23 mouse cellular contexts compared by ENCODE assay signal in genomic region chr5:139112418-139112817, GRCm38 (mm10). TPM values are rescaled to one million over a fixed set of nuclear protein-coding genes. Genes with fewer than 3 reads are reported as not detected.
A peak's percentile ranks its signal among the peaks of the same experiment; 100 is the strongest.
DNase-seq lines count a peak whose midpoint lies in the region; ATAC-seq and TF ChIP-seq lines count a peak whose summit lies in the region.
"Had no signal": no experiment of that assay in that cellular context is flagged by ENCODE, and none has a peak within 500 bp of the region (broad histone marks: within the 10 kb centered on the region; RNA-seq: fewer than 3 reads in every experiment).

No protein-coding gene starts in this region.

- no peak overlapping the region for H3K4me2 ChIP-seq in embryonic facial prominence, embryonic 12.5 days (replicated peaks)
- H3K4me2 ChIP-seq in forebrain, postnatal 0 days (ENCODE audit: low read depth), result no peak overlapping the region
- no peak overlapping the region for H3K4me2 ChIP-seq in midbrain, postnatal 0 days (ENCODE audit: low read depth, low read length, poor library complexity, severe bottlenecking)
- H3K4me2 ChIP-seq in midbrain, embryonic 14.5 days (ENCODE audit: low read length), result no peak overlapping the region
- H3K4me2 ChIP-seq: embryonic facial prominence, embryonic 15.5 days; heart, embryonic 11.5 days; hindbrain, embryonic 12.5 days; hindbrain, embryonic 15.5 days had no signal

- no peaks in the 10 kb centered on the region for H3K27me3 ChIP-seq in embryonic facial prominence, embryonic 12.5 days
- H3K27me3 ChIP-seq in embryonic facial prominence, embryonic 10.5 days (replicated peaks; ENCODE audit: low read depth, poor library complexity, severe bottlenecking), result no peaks in the 10 kb centered on the region
- no peaks in the 10 kb centered on the region for H3K27me3 ChIP-seq in forebrain, postnatal 0 days (ENCODE audit: insufficient read depth, low read length)
- H3K27me3 ChIP-seq in forebrain, embryonic 10.5 days (ENCODE audit: poor library complexity, severe bottlenecking), result no peaks in the 10 kb centered on the region
- no peaks in the 10 kb centered on the region for H3K27me3 ChIP-seq in midbrain, postnatal 0 days (ENCODE audit: insufficient read depth, low read length)
- no peaks in the 10 kb centered on the region for H3K27me3 ChIP-seq in midbrain, embryonic 14.5 days (ENCODE audit: control insufficient read depth, insufficient read depth, low read length)
- H3K27me3 ChIP-seq: embryonic facial prominence, embryonic 15.5 days; hindbrain, embryonic 12.5 days; hindbrain, embryonic 15.5 days had no signal

- WGBS in embryonic facial prominence, embryonic 12.5 days, result 75% methylated on average over 9 of the region's 9 CpGs
- WGBS in embryonic facial prominence, embryonic 10.5 days, result 86% methylated on average over 9 of the region's 9 CpGs
- 63% methylated on average over 9 of the region's 9 CpGs for WGBS in forebrain, postnatal 0 days
- 84% methylated on average over 9 of the region's 9 CpGs for WGBS in forebrain, embryonic 10.5 days
- WGBS in midbrain, postnatal 0 days, result 53% methylated on average over 9 of the region's 9 CpGs
- 51% methylated on average over 9 of the region's 9 CpGs for WGBS in midbrain, embryonic 14.5 days

- TF ChIP-seq CTCF in forebrain, postnatal 0 days (IDR thresholded peaks at IDR 0.05; ENCODE audit: low read depth), result no peak
- no peak for TF ChIP-seq CTCF in midbrain, postnatal 0 days (IDR thresholded peaks at IDR 0.05)

- no peak overlapping the region for H3K4me3 ChIP-seq in embryonic facial prominence, embryonic 12.5 days
- no peak overlapping the region for H3K4me3 ChIP-seq in embryonic facial prominence, embryonic 10.5 days
- H3K4me3 ChIP-seq in forebrain, postnatal 0 days (ENCODE audit: low read depth, low read length), result no peak overlapping the region
- no peak overlapping the region for H3K4me3 ChIP-seq in forebrain, embryonic 10.5 days
- H3K4me3 ChIP-seq in midbrain, postnatal 0 days (ENCODE audit: low read depth, low read length), result no peak overlapping the region
- no peak overlapping the region for H3K4me3 ChIP-seq in midbrain, embryonic 14.5 days (replicated peaks; ENCODE audit: low read depth, low read length)
- H3K4me3 ChIP-seq: embryonic facial prominence, embryonic 15.5 days; hindbrain, embryonic 12.5 days; hindbrain, embryonic 15.5 days had no signal

- DNase-seq in embryonic facial prominence, embryonic 10.5 days (ENCODE audit: low spot score), result no peak
- peak; percentile 20 for DNase-seq in forebrain, postnatal 0 days
- DNase-seq in forebrain, embryonic 10.5 days (ENCODE audit: extremely low spot score, low spot score), result no peak
- DNase-seq in midbrain, postnatal 0 days (ENCODE audit: low spot score), result no peak
- no peak for DNase-seq in midbrain, embryonic 14.5 days
- peak; percentile 52 for DNase-seq in brain, adult 2 months (ENCODE audit: low read depth, low spot score)
- DNase-seq in gastrocnemius, postnatal 10 days, result no peak
- DNase-seq: adrenal gland, adult 2 months; adrenal gland, postnatal 14 days; cerebellum, adult 11-12 months; cerebellum, adult 8-10 months; cerebellum, postnatal 36 days; embryo, embryonic 11 days; gastrocnemius, postnatal 14 days; heart, adult 11 months had no signal

- H3K36me3 ChIP-seq in embryonic facial prominence, embryonic 12.5 days, result no peaks in the 10 kb centered on the region
- H3K36me3 ChIP-seq in embryonic facial prominence, embryonic 10.5 days (replicated peaks), result no peaks in the 10 kb centered on the region
- H3K36me3 ChIP-seq in forebrain, postnatal 0 days (ENCODE audit: insufficient read depth), result 0 out of 2 replicates have a peak, but pooled peaks cover 12% of the 10 kb centered on the region
- H3K36me3 ChIP-seq in forebrain, embryonic 10.5 days (replicated peaks), result no peaks in the 10 kb centered on the region
- H3K36me3 ChIP-seq in midbrain, postnatal 0 days (ENCODE audit: insufficient read depth, low read length), result peaks cover 15% of the 10 kb centered on the region
- peaks cover 15% of the 10 kb centered on the region for H3K36me3 ChIP-seq in midbrain, embryonic 14.5 days (ENCODE audit: control insufficient read depth, insufficient read depth, low read length)
- H3K36me3 ChIP-seq: embryonic facial prominence, embryonic 15.5 days had no signal

- no peak overlapping the region for H3K9ac ChIP-seq in embryonic facial prominence, embryonic 12.5 days
- no peak overlapping the region for H3K9ac ChIP-seq in forebrain, postnatal 0 days
- no peak overlapping the region for H3K9ac ChIP-seq in midbrain, postnatal 0 days (replicated peaks; ENCODE audit: low read length, poor library complexity, severe bottlenecking)
- no peak overlapping the region for H3K9ac ChIP-seq in midbrain, embryonic 14.5 days (replicated peaks; ENCODE audit: low read length)
- H3K9ac ChIP-seq: embryonic facial prominence, embryonic 15.5 days; hindbrain, embryonic 12.5 days; hindbrain, embryonic 15.5 days had no signal

- ATAC-seq in embryonic facial prominence, embryonic 12.5 days (ENCODE audit: insufficient number of reproducible peaks, insufficient read depth, low FRiP score, low TSS enrichment), result 0 out of 2 replicates have a peak, but pooled peaks have one; percentile 28
- ATAC-seq in forebrain, postnatal 0 days, result no peak
- ATAC-seq in midbrain, postnatal 0 days (ENCODE audit: low FRiP score), result no peak
- ATAC-seq in midbrain, embryonic 14.5 days (ENCODE audit: low FRiP score, low TSS enrichment), result no peak
- ATAC-seq: forebrain, embryonic 14.5 days; intestine, postnatal 0 days had no signal

- no peak overlapping the region for H3K27ac ChIP-seq in embryonic facial prominence, embryonic 12.5 days
- no peak overlapping the region for H3K27ac ChIP-seq in embryonic facial prominence, embryonic 10.5 days (replicated peaks)
- peak overlapping the region; percentile 74 for H3K27ac ChIP-seq in forebrain, postnatal 0 days (ENCODE audit: low read depth, low read length)
- H3K27ac ChIP-seq in forebrain, embryonic 10.5 days, result no peak overlapping the region
- 0 out of 2 replicates have a peak overlapping the region, but pooled peaks have one; percentile 18 for H3K27ac ChIP-seq in midbrain, postnatal 0 days (ENCODE audit: low read depth, low read length)
- no peak overlapping the region for H3K27ac ChIP-seq in midbrain, embryonic 14.5 days (replicated peaks; ENCODE audit: low read depth, low read length)
- H3K27ac ChIP-seq: embryonic facial prominence, embryonic 15.5 days; hindbrain, embryonic 12.5 days; hindbrain, embryonic 15.5 days had no signal

- H3K4me1 ChIP-seq in embryonic facial prominence, embryonic 12.5 days, result no peaks in the 10 kb centered on the region
- peaks cover 6% of the 10 kb centered on the region; the same call in 1 of the 2 replicates for H3K4me1 ChIP-seq in embryonic facial prominence, embryonic 10.5 days
- H3K4me1 ChIP-seq in forebrain, postnatal 0 days (ENCODE audit: insufficient read depth), result no peaks in the 10 kb centered on the region
- H3K4me1 ChIP-seq in forebrain, embryonic 10.5 days, result peaks cover 6% of the 10 kb centered on the region; the same call in 1 of the 2 replicates
- H3K4me1 ChIP-seq in midbrain, postnatal 0 days (ENCODE audit: insufficient read depth, low read length), result peaks cover 4% of the 10 kb centered on the region; the same call in 1 of the 2 replicates
- no peaks in the 10 kb centered on the region for H3K4me1 ChIP-seq in midbrain, embryonic 14.5 days (ENCODE audit: control insufficient read depth, insufficient read depth, low read length)
- H3K4me1 ChIP-seq: hindbrain, embryonic 15.5 days had no signal

- no peaks in the 10 kb centered on the region for H3K9me3 ChIP-seq in embryonic facial prominence, embryonic 12.5 days
- H3K9me3 ChIP-seq in embryonic facial prominence, embryonic 10.5 days, result no peaks in the 10 kb centered on the region
- H3K9me3 ChIP-seq in forebrain, postnatal 0 days (ENCODE audit: low read length), result no peaks in the 10 kb centered on the region
- H3K9me3 ChIP-seq in forebrain, embryonic 10.5 days, result no peaks in the 10 kb centered on the region
- H3K9me3 ChIP-seq in midbrain, postnatal 0 days (ENCODE audit: low read length), result no peaks in the 10 kb centered on the region
- H3K9me3 ChIP-seq in midbrain, embryonic 14.5 days (ENCODE audit: control insufficient read depth, low read length), result no peaks in the 10 kb centered on the region
- H3K9me3 ChIP-seq: embryonic facial prominence, embryonic 15.5 days; hindbrain, embryonic 12.5 days; hindbrain, embryonic 15.5 days had no signal

RNA-seq across cellular contexts. Expression of gene Prkar1b, which starts 37.4 kb away (rescaled TPM):
- polyA plus RNA-seq in embryonic facial prominence, embryonic 12.5 days (2016; fragmentation: Nextera tagmentation; extraction: Ambion mirVana), result 26.2 and 28.5 TPM in 2 replicates
- 7.3 and 9.0 TPM in 2 replicates for polyA plus RNA-seq in embryonic facial prominence, embryonic 10.5 days (2016; fragmentation: Nextera tagmentation; extraction: Ambion mirVana)
- 253 and 303 TPM in 2 replicates for total RNA-seq in forebrain, postnatal 0 days (2014; rRNA removed)
- 361 and 392 TPM in 2 replicates for polyA plus RNA-seq in forebrain, postnatal 0 days (2015; fragmentation: Nextera tagmentation; extraction: Ambion mirVana)
- polyA plus RNA-seq in forebrain, embryonic 10.5 days (2016; fragmentation: Nextera tagmentation; extraction: Ambion mirVana), result 3.3 and 5.1 TPM in 2 replicates
- 312 and 397 TPM in 2 replicates for total RNA-seq in midbrain, postnatal 0 days (2014; rRNA removed)
- polyA plus RNA-seq in midbrain, postnatal 0 days (2015; fragmentation: Nextera tagmentation; extraction: Ambion mirVana), result 415 and 445 TPM in 2 replicates
- 169 and 190 TPM in 2 replicates for polyA plus RNA-seq in midbrain, embryonic 14.5 days (2014; fragmentation: Nextera tagmentation; extraction: Ambion mirVana)
- total RNA-seq in gastrocnemius, postnatal 10 days (2021), result 1 to 10 TPM; 3.2 to 4.3 TPM
- total RNA-seq: hematopoietic stem cell, adult 5-6 weeks had no signal

RNA-seq across cellular contexts. Expression of gene Dnaaf5, which starts 37.6 kb away (rescaled TPM):
- 6.0 TPM in 2 replicates for polyA plus RNA-seq in embryonic facial prominence, embryonic 12.5 days (2016; fragmentation: Nextera tagmentation; extraction: Ambion mirVana)
- 9.6 and 10.6 TPM in 2 replicates for polyA plus RNA-seq in embryonic facial prominence, embryonic 10.5 days (2016; fragmentation: Nextera tagmentation; extraction: Ambion mirVana)
- total RNA-seq in forebrain, postnatal 0 days (2014; rRNA removed), result 9.4 and 12.5 TPM in 2 replicates
- polyA plus RNA-seq in forebrain, postnatal 0 days (2015; fragmentation: Nextera tagmentation; extraction: Ambion mirVana), result 2.0 and 2.6 TPM in 2 replicates
- 8.0 and 9.9 TPM in 2 replicates for polyA plus RNA-seq in forebrain, embryonic 10.5 days (2016; fragmentation: Nextera tagmentation; extraction: Ambion mirVana)
- 11.6 and 14.0 TPM in 2 replicates for total RNA-seq in midbrain, postnatal 0 days (2014; rRNA removed)
- 1.9 and 2.9 TPM in 2 replicates for polyA plus RNA-seq in midbrain, postnatal 0 days (2015; fragmentation: Nextera tagmentation; extraction: Ambion mirVana)
- 2.9 and 4.0 TPM in 2 replicates for polyA plus RNA-seq in midbrain, embryonic 14.5 days (2014; fragmentation: Nextera tagmentation; extraction: Ambion mirVana)
- total RNA-seq in gastrocnemius, postnatal 10 days (2021), result 10 to 100 TPM in 1 of 2 experiments, 1 to 10 TPM in 1; 9.0 to 10.1 TPM

Comparison
In these comparisons a context has a peak if more than half of its experiments do, and no peak if none do; other contexts are left out.
1. H3K27ac ChIP-seq: peak in forebrain, postnatal 0 days (single experiment) and midbrain, postnatal 0 days (single experiment); none in embryonic facial prominence, embryonic 12.5 days (single experiment), embryonic facial prominence, embryonic 10.5 days (single experiment), forebrain, embryonic 10.5 days (single experiment) and midbrain, embryonic 14.5 days (single experiment).
2. DNase-seq: peak in forebrain, postnatal 0 days (single experiment) and brain, adult 2 months (single experiment); none in embryonic facial prominence, embryonic 10.5 days (single experiment), forebrain, embryonic 10.5 days (single experiment), midbrain, postnatal 0 days (single experiment), midbrain, embryonic 14.5 days (single experiment) and gastrocnemius, postnatal 10 days (single experiment).